Mouse (Mus musculus) thymus, postnatal 14 days (tissue): ENCODE results near the gene Tbca.
A peak's percentile ranks its signal among the peaks of the same experiment; 100 is the strongest.

Experiments
- DNase-seq: peaks from one replicate; pipeline ENCODE4 v3.0.0; 2021

Tbca gene

DNA sequence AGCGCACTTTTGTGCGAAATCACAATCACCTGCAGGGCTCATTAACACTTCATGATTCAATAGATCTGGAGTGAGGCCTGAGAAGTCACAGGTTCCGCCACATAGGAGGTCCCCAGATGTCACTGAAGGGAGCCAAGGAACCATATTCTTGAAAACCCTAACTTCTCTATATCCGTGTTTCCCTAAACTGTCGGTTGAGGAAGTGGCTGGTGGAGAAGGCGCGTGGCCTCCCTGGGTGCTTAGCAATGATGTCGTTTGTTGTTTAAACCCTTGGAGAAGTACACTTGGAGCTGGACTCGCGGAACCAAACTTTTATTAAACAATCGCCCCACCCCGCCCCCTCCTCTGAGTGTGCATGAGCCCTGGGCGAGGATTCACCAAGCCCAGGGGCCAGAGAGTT, 60.6 kb downstream of the Tbca start:
- no peak for DNase-seq

GRCm38 (mm10) chr13:94858016-94858575, 69.4 kb downstream of the Tbca start:
- DNase-seq = no peak

DNA sequence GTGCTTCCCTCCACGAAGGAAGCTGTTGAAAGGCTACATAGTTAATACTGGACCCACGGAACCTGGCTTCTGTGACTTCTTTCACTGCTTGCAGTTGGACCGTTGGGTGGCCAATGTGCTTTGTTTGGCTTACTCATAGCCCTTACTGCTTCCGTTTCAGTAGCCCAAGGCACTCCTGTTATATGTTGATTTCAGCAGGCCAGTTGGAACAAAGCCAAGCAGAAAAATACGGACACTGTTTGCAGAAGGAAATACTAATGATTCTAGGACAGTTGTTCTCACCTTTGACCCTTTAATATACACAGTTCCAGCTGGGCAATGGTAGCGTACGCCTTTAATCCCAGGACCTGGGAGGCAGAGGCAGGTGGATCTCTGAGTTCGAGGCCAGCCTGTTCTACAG, 70.5 kb downstream of the Tbca start:
- no peak for DNase-seq

DNA sequence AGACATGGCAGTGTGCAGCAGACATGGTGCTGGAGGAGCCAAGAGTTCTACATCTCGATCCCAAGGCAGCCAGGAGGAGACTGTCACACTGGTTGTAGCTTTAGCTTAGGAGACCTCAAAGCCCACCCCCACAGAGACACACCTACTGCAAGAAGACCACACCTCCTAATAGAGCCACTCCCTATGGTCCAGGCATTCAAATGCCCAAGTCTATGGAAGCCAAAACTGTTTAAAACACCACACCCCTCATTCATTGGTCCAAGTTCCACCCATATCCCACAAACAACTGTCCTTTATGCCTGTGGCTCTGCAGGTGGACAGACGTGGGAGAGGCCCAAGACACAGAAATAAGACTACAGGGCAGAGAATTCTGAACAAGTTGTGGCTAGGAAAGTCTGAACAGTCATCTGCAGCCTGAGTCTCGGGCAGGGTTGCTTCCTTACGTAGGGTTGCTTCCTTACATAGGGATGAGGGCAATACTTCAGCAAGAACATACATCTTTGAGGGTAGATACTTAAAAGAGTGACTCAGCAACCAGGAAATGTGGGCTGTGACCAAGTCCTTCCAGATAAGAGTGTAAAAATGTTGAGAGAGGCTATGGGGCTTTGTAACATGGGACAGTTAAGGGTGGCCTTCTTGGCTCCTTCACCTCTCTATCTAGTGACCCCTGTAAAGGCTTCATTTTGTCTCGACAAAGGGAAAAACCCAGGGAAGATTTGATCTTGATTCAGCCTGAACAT, 74.0 kb downstream of the Tbca start:
- no peak for DNase-seq

- DNase-seq = no peak
These were observed 78.2 kb downstream of the Tbca start for GRCm38 (mm10) chr13:94866906-94867305.

DNA sequence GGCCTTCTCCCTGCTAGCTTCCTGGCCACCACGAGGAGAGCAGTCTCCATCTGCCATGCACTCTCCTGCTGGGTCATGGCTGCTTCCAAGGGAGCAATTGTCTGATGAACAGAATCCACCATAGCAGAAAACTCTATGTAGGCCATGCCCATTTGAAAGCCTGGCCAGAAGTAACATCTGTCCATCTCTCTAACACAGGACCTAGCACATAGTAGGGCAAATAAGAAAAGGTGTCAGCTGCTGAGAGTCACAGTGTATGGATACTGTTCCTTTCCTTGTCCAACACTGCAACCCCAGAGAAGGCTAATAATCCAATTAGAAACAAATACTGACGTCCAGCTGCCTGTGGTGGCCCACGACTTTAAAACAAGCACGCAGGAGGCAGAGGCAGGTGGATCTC, 79.1 kb downstream of the Tbca start:
- DNase-seq = no peak

DNA sequence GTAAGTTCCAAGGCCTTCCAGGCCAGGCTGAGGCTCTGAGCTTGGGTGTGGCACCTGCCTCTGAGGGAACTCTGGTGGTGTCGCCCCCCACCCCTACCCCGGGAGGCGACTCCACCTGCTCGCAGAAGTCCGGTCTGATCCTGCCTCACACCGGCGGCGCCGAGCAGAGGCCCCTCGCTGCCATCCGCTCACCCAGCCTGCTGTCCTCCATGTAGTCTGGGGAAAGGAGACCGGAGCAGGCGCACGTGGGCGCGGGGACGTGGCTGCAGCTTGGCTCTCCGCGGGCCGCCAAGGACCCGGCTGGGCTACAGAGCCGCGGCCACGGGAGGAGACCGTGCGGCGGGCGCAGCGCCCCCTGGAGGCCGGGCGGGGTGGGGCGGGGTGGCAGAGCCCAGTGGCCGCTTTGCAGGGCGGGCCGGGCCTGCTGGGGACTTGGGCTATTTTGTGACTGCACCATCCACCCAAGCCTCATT, 79.8 kb downstream of the Tbca start:
- DNase-seq = peak; percentile 30

GRCm38 (mm10) chr13:94869541-94869940, 80.8 kb downstream of the Tbca start:
- DNase-seq = no peak

- DNase-seq = no peak
These were observed 81.4 kb downstream of the Tbca start for GRCm38 (mm10) chr13:94870071-94870460.

GRCm38 (mm10) chr13:94870461-94871186, 81.9 kb downstream of the Tbca start:
- no peak for DNase-seq

- no peak for DNase-seq
These were observed 83.2 kb downstream of the Tbca start for GRCm38 (mm10) chr13:94871806-94872320.

DNA sequence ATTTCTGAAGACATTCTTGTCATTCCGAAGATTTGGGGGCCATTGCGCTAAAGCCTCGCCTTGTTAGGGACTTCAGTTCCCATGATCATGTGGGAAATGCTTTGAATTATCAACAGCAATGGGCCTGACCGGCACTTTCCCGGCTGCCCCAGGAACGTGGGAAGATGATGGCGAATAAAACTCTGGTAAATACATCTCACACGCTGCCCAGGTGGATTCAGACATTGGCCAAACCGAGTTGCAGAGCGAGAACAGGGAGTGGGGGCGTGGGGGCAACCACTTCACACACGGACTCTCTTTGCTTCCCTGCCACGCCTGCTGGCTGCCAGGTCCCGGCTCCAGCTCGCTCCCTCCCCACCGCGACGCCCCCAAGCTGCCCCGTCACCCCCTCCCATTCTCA, 83.7 kb downstream of the Tbca start:
- no peak for DNase-seq

DNA sequence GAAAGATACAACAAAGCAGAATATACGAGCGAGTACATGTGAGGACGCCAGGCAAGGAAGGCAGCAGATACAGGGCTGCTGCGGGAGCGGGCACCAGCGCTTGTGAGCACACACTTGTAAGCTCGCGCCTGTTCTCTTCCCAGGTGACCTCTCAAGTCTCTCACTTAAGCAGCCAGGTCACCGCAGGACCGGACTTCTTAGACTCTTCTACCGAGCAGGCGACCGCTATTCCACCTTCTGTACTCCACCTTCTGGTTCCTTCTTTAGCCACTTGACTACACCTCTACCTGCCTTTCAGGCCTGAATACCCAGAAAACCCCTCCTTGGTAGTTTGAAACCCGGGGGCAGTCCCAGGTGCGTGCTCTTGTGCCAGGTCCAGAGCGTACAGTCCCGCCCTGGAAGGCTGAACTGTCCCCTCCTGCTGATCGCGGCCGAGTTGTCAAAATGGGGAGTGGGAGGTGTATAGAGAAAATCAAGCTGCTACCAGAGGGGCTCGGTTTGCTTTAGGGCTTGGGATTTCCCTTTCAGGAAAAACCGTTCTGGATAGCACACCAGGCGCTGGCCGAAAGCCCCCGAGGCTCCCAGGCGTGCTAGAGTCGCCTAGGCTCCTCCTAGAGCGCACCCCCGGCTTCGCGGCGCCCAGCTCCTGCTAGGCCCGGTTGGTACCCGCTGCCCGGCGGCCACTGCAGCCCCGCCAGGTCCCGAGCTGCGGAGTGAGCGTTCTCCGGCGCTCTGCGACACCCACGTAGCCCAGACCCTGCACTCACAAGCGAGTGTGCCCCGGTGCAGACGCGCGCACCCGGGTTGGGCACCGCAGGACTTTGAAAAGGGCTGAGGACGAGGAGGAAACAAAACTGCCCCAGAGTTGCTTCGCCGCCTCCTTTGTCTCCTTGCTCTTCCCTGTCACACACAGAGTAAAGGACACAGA, 84.7 kb downstream of the Tbca start:
- no peak for DNase-seq

- DNase-seq = no peak
These were observed 85.3 kb downstream of the Tbca start for GRCm38 (mm10) chr13:94874039-94874425.

DNA sequence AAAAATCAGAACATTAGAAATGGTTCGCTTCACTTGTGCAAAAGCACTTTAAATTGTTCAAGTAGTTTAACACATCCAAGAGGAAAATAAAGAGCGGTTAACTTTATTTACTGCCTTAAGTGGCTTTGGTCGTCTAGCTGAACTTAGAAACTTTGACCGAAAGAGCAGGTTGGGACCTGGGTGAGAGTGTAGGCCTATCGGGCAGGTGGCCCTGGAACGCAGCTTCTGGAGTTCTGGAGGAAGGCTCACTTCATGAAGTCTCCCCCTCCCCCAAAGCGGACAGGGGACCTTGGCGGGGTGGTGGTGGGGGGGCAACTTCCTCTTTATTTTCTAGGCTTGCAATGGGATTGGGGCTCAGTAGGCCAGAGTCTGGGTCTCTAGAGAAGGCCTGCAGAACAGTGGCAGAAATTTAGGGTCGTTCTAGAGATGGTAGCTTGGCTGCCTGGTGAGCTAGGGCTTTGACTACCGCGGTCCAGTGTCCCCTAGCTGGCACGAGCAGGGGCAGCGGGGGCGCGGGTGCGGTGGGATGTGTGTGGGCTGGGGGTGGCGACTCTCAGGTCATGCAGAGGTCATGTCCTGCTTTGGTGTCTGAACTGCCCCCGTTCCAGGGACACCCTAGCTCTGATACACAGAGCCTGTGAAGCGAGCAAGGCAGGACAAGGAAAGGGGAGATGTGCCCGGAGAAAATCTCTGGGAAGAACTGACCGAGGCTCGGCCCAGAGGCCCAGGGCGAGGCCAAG, 86.1 kb downstream of the Tbca start:
- no peak for DNase-seq

DNA sequence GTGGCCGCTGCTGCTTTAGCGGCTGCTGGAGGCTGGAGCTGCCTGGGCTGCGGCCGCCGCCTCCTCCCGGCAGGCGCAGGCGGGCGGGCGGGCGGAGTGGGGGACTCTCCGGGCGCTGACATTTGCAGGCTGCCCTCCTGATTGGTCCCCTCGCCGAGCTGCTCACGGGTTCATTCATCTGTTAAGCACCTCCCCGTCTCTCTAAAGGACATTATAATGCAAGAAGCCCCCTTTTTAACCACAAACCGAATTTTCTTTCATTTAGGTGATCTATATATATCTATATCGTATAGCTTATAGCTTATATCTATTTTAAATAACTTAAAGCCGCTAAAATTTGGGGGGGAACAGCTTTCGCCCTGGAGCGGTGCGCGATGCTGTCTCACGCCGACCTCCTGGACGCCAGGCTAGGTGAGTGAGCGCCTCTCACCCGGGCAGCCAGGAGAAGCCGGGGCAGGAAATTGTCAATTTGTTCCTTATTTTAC, 86.7 kb downstream of the Tbca start, which contains the start of gene Otp:
TSS of gene Otp (plus strand) at position 207 of the 485 bp plus-strand sequence.
- no peak for DNase-seq

DNA sequence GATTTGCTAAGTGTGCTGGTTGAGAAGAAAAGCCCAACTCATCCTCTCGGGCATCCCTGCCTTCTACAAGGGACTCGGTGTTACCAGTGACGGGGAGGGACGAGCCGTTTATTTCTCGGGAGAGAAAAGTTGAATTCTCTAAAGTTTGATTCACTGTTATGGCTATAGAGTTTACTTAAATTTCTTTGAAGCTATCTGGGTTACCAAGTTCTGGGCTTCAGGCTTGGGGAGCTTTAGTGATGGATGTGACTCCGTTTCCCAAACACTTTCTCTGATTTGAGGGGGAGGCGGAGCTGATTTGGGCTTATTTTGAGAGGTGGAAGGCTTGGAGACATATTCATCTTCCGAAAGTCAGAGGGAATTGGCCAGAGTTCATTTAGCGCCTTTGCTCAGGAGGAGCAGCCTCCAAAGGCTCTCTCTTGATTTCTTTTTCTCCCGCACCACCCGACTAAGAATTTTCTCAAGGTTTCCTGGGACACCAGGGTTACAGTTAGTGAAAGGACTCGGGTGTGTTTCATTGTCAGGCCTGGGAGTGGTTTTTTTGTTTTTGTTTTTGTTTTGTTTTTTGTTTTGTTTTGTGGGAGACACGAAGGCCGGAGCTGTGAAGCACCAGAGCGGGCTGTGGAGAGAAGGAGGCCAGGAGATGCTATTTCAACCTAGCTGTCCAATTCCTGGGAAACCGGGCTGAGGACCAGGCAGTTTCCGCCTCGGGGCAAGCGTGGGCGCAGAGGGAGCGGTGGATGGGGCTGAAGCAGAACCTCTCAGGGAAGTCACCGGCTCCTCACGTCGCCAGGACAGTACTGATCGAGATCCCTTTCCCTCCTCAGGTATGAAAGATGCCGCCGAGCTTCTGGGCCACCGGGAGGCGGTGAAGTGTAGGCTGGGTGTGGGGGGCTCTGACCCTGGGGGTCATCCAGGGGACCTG, 87.8 kb downstream of the Tbca start:
- no peak for DNase-seq

- DNase-seq = no peak
These were observed 88.5 kb downstream of the Tbca start for GRCm38 (mm10) chr13:94877211-94877590.

DNA sequence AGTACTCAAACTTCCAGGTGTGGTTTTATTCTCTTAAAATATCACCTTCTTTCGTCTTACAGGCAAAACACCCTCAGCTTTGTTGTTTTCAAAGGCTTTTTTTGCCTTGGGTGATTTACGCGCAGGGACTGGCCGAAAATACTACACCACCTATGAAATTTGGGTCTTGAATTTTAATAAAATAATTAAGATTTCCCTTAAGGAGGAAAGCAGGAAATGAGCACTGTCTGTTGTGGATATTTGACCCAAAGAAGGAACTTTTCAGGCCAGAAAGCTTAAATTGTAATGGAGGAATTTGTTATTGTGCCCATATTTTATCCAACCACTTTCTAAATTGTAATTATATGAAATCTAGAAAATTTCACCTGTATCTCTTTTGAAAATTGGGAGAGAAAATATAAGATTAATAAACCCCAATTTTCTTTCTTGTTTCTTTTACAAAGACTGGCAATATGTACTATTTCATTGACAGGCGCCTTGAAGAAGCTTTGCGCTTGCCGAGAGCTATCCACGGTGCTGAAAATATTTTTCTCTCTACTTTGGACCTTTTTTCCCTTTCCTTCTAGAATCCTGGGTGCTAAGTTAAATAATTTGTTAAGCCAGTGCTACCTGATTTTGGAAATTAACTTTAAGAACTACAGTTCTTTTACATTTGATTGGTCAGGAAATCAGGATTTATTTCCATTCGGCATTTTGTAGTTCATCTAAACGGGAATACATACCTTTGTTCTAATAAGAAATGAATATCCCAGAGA, 89.5 kb downstream of the Tbca start:
- DNase-seq = no peak

DNA sequence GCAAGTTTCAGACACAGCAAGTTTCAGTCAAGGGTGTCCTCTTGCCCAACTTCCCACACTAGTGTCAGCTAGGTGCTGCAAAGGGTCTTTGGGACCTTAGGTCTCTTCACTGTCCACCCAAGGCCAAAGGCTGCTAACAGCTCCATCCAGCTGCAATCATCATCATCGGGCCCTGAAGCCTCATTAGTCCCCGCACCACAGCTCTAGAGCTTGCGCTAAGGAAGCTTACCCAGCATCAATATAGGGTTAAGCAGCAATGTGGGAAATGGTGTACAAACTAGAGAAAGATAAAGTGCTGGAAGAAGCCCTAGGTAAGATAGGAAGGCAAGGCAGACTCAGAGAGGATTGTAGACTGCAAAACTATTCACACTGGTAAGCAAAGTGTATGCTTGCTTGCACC, 92.5 kb downstream of the Tbca start:
- DNase-seq = no peak
